Mouse (Mus musculus) urinary bladder, postnatal 14 days (tissue): ENCODE results near the gene AC124502.3.
"Not testable (repeated sequence)": the region's sequence is repeated elsewhere in the genome, so short reads cannot be mapped to it uniquely, and the experiment has no call there.

ENCODE experiments used
- DNase-seq: peaks from one replicate; pipeline ENCODE4 v3.0.0; 2021; ENCODE audit warnings: low spot score

Gene AC124502.3

DNA sequence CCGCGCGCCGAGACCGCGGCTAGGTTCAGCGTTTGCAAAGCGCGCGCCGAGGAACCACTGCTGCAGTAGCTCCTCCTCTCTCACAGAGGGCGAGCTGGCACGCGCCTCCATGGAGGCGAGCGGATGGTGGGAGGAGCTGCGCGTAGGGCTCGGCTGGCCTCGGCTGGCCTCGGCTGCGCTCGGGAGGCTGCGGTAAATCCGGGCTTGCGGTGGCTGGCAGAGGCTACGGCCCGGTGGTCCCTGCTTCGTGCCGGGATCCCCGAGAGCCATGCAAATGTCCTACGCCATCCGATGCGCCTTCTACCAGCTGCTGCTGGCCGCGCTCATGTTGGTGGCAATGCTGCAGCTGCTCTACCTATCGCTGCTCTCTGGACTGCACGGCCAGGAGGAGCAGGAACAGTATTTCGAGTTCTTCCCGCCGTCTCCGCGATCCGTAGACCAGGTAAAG is at the start of gene AC124502.3, which contains the start of gene B4gat1:
TSS of gene AC124502.3 (plus strand) at position 183 of the 448 bp plus-strand sequence.
TSS of gene B4gat1 (plus strand) at position 118 of the 448 bp plus-strand sequence.
- peak; percentile 90 for DNase-seq

DNA sequence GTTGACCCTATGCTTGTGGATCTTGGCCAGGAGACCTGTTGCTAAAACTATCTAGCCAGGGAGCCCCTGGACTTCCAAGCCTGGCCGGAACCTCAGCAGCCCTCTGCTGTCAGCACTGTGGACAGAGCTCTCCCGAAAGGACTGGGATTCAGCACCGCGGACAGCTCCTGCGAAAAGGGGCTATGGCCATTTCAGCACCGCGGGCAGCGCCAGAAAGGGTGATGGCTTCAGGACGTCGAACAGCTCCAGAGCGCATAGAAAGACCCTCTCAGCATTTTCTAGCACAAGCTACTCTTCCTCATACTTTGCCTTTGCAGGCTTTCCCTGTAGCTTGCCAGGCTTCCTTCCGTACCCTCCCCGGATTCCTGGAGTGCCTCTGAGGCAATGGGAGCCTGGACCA is 49.7 kb upstream of the AC124502.3 start:
- peak; percentile 93 for DNase-seq

DNA sequence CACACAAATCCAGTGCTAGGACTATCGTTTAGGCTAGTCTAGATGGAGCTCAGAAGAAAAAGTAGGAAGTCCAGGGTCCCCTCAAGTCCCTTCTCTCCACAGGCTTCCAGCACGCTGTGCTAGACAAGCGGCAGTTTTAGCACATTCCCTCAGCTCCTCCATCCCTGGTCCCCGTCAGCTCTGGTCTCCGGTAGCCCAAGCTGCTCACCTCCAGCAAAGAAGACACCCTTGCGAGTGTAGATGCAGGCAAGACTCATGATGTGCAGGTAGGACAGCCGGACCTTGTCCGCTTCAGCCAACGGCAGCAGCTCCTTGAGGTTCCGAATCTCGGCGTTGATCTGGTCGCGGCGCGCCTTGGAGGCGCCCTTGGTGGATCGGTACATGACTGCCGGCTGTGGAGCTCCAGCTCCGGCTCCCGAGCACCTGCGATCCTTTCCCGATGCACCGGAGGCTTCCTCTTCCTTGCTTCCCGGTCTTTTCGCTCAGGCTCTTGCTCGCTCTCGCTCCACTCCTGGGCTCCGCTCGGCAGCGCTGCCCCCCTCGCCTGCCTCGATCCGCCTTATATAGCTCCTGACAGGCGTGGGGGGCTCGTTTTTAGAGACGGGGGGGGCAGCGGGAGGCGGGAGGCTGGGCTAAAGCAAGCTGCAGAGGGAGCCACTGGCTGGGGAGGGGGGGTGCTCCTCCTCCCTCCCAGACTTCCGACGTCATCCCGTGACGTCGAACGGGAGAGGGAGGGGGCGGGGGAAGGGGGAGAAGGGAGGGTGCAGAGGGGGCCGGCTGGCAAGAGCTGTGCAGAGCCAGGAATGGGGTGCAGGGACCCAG is 49.0 kb upstream of the AC124502.3 start:
- no peak for DNase-seq

DNA sequence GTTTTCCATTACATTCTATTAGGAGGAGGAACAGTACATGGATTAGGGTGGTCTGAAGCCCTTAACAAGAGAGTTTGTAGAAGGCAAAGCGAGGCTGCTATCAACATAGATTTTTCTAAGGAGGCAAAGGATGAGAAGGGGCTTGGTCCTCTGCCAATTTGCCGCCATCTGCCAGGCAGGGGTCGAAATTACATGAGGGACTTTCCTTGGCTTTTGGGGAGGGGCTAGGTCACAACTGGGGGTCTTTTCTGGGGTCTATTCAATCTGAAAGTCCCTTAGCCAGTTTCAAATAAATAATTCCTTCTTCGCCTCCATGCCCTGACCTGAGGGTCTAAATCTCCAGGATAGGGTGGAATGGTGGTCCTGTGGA is 48.5 kb upstream of the AC124502.3 start, which contains the start of gene Npas4:
TSS of gene Npas4 (minus strand) at position 61 of the 370 bp plus-strand sequence.
- DNase-seq, result no peak

DNA sequence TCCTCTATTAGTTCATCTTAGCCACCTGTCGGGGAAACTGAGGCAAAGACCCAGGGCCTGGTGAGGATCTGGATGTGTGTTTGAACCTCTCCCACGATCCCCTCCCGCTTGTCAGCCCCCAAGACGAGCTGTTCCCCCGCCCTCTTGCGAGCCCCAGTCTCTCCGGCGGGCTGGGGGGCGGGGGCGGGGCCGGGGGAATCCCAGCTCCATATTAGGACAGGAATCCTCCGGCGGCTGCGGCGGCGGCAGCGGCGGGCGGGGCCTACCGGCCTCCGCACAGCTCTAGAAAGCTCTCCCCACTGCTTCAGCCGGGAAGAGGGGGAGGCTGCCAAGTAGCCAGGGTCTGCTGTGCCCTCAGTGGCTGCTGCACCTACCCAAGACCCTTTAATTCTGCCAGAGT is 48.0 kb upstream of the AC124502.3 start:
- DNase-seq, result no peak

DNA sequence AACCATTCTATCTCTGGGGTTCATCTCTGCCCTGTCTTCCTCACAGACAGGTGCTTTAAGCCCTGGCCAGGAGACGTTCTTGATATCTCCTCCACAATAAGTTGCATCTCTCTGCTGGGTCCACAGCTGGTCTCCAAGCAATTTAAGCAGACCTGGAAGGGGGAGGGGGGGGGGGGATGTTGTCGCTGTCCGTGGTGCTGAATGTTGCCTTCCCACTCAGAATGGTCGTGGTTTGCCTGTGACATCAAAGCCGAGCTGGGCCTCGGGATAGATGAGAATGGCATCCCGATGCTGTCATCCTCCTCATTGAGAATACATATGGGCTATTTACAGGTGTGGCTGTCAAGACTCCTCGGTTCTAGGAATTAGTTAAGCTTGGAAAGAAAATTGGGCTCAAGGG is 46.3 kb upstream of the AC124502.3 start:
- DNase-seq, result no peak

DNA sequence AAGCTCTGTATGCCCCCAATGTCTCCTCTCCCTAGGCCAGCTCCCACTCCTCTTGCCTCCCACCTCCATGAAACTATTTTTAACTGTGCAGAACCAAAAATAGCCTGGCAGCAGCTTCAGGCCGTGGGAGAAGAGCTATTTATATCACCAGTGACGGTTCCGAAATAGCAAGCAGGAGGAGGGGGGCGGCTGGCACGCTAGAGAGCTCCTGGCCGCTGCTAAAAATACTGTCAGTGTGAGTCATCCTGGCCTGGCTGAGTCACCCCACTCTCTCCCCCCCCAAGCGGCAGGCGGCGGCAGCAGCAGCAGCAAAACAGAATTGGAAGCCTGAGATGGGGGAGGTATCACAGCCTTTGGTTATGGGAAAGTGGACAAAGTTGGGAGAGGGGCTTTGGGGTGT is 45.8 kb upstream of the AC124502.3 start:
- peak; percentile 78 for DNase-seq

DNA sequence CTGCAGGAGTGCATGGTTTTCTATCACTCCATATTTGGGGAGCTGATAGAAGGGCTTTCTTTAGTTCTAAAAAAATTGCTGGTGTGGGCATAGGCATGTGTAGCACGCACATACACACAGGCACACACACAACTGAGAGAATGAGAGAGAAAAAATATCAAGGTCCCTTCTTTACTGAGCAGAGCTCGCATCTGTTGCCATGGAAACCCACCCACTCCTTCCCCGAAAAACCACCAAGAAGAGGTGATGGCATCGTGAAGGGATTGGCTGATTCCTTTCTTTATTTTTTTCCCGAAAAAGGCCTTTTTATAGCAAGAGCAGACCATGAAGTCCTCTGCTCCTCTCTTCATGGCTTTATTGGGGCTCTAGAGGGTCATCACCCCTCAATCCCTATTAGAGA is 44.6 kb upstream of the AC124502.3 start:
- no peak for DNase-seq

DNA sequence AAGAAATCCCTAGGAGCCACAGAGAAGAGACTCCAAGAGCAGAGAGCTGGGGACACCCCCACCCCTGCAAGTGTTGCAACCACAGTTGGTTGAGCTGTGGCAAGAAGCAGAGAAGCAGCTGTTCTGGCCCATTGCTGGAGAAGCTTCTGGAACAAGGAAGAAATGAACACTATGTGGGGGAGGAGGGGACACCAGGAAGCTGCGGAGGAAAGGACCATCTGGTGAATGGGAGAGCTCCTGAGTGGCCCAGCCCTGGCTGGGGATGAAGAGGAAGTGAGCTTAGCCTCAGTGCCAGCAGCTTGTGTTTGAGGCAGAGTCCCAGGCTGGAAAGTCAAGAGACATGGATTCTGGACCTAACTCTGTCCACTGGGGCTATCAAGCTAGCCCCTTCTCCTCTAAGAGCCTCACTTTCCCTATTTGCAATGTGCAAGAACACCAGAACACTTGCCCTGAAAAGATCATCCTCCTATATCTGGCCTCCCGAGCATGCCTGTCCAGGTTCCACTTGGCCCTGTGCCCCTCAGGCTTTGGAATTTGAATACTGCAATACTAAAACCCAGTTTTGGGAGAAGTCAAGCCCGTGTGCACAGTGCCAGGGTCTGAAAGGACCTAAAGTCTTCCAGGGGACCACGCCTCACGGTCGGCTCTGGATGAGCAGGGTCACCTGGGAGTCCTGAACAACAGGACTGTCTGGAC is 39.1 kb upstream of the AC124502.3 start:
- no peak for DNase-seq

DNA sequence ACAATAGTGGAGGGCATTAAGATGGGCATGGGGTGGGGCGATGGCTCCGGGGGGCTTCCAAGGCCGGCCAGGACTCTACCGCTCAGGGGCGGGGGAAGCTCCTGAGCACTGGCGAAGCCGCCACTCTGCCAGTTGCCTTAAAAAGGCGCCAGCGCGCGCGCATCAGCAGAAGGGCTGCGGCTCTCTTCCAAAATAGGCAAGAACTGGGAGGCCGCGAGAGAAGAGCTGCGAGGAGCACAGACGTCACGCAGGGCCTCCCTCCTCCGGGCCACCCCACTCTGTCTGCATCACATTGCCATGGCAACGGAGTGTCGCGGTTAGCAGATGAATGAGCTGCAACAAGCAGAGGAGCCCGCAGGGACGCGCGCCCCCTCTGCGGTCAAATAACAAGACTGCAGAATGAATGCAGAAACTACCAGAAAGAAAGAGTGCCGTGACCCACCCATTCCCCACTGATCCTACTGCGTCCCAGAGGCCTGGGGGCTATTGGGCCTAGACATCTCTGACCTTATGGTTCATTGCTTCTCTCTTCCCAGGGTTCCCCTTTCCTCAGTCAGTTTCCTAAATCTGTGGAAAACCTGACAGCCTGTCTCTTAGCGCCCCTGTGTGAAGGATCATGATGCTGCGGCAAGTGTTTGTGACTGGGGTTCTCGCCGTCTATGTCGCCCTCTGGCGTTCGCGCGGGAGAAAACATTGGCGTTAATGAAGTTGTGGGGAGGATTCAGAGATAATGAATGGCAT is 36.9 kb upstream of the AC124502.3 start:
- DNase-seq, result peak; percentile 73

DNA sequence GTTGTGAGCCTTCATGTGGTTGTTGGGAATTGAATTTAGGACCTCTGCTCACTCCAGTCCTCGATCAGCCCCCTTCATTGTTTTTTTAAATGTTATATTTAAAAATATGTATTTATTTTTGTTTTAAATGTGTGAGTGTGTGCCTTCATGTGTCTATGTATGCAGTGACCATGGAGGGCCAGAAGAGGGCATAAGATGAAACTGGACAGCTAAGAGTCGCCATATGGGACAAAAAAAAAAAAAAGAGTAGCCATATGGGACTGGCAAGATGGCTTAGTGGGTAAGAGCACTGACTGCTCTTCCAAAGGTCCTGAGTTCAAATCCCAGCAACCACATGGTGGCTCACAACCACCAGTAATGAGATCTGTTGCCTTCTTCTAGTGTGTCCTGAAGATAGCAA is 35.0 kb upstream of the AC124502.3 start:
- DNase-seq, result not testable (repeated sequence)

DNA sequence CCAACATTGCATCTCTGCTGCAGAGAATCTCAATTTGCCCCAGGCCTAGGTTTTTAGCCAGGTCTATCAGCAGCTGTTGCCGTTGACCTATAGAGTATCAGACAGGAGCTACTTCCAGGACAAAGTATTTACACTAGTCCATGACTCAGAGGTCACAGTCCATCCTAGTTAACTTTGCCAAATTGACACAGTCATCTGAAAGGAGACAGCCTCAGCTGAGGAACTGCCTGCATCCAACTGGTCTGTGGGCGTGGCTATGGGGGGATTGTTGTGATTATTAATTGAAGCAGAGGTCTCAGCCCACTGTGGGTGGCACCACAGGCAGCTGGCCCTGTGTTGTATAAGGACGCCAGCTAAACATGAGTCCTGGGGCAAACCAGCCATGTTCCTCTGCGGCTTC is 33.8 kb upstream of the AC124502.3 start:
- DNase-seq, result no peak

DNA sequence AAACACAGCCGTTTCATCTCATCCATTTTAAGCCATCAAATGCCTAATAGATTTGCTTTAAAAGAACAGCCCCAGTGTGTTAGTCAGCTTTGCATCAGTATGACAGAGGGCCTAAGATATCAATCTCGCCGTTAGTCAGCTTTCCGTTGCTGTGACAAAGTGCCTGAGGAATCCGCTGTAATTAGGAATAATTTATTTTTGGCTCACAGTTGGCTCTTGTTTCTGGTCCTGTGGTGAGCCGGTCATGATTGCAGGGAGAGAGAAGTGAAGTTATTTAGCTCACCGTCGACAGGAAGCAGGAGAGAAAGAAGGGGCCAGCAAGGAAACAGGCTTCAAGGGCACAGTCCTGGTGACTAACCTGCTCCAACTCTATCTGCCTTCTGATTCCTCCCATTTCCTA is 25.6 kb upstream of the AC124502.3 start:
- DNase-seq, result no peak

DNA sequence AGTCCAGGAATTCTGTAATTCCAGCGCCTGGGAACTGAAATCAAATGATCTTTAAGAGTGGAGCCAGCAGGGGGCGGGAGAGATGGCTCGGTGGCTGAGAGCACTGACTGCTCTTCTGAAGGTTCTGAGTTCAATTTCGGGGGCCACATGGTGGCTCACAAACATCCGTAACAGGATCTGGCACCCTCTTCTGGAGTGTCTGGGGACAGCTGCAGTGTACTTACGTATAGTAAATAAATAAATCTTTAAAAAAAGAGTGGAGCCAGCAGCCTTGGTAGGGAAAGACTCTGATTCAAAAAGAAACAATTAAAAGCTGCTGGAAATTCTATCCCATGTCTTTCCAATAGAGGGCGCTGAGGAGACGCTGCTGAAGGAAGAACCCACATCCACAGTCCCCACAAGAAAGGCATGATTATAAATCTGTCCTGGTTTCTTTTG is 23.7 kb upstream of the AC124502.3 start:
- peak; percentile 37 for DNase-seq

DNA sequence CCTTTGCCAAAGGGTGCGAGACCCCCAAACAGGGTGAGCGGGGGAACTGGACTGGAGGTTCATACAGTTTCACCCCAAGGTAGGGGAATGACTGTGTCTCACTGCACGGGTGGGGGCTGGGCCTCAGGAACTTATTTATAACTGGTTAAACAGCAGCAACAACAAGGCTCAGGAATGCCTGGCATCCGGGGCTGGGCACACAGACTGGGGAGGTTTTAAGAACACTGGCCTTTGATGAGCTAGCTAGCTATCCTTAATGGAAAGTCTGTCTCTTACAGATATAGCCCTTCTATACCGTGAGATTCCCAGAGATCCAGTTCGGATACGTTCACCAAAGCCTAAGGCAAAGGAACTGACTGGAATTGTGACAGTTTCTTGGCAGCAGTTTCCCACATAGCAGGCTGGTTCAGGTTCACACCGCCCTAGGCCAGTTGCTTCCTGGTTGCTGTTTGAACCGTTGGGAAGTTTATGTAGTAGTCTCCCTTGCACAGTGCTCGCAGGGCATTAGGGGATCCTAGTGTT is 22.4 kb upstream of the AC124502.3 start:
- DNase-seq, result peak; percentile 69

DNA sequence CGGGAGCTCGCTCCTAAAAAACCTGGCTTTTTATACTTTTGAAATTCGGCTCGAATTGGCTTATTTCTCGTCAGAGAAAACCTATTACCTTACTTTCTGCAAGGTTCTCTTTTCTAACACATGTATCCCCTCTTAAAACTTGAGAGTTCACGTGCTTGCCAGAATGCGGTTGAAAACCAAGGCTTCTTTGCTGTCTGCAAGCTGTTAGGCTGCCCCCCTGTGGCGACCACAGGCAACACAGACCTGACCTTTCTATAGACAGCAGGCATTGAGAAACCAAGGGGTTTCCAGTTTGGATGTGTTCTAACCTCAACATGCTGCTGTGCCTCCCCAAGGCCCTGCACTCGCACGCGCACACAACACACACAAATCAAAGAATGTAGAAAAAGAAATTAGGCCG is 21.9 kb upstream of the AC124502.3 start:
- peak; percentile 72 for DNase-seq

DNA sequence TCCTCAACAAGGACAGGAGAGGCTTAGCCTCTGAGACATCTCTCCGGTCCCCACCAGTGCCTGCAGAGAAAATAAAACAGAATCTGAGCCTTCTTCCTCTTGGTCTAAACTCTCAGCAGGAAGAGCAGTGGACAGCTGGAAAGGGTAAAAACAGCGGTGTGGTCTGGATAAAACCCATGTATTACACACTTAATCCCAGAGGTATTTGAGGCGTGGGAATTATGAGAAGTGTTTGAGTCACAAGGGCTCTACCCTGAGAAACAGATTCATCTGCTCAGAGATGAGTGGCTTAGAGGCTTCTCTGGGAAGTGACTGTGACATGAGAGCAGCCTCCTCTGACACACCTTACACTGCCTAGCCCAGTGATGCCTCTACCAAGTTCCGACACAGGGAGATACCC is 21.1 kb upstream of the AC124502.3 start:
- no peak for DNase-seq

DNA sequence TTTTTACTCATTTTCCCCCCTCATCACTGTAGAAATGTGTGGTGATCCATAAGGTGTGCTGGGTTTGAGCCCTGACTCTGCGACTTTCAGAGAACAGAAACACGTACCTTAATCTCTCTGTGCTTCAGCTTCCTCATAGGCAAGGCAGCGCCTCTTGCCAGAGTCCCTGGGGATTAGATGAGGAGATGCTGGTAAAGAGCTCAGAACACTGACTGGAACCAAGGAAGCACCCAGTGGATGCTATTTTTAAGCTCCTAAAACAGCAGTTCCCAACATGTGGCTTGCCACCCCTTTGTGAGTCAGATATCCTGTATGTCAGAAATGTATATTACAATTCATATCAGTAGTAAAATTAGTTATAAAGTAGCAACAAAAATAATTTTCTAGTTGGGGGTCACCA is 20.5 kb upstream of the AC124502.3 start:
- no peak for DNase-seq

DNA sequence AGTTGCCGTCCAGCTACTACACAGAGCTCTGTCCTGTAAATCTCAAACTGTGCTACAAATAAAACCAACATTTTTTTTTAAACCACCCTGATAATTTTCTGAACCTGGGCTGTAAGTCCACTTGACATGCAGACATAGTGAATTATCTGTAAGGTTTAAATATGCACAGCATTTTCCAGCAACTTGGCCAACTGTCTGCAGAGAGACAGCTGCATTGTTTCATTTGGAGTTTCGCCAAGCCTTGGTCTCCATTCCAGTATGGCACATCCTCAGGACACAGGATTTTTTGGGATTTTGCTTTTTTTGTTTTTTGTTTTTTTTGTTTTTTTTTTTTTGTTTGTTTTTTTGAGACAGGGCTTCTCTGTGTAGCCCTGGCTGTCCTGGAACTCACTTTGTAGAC is 17.3 kb upstream of the AC124502.3 start:
- no peak for DNase-seq

DNA sequence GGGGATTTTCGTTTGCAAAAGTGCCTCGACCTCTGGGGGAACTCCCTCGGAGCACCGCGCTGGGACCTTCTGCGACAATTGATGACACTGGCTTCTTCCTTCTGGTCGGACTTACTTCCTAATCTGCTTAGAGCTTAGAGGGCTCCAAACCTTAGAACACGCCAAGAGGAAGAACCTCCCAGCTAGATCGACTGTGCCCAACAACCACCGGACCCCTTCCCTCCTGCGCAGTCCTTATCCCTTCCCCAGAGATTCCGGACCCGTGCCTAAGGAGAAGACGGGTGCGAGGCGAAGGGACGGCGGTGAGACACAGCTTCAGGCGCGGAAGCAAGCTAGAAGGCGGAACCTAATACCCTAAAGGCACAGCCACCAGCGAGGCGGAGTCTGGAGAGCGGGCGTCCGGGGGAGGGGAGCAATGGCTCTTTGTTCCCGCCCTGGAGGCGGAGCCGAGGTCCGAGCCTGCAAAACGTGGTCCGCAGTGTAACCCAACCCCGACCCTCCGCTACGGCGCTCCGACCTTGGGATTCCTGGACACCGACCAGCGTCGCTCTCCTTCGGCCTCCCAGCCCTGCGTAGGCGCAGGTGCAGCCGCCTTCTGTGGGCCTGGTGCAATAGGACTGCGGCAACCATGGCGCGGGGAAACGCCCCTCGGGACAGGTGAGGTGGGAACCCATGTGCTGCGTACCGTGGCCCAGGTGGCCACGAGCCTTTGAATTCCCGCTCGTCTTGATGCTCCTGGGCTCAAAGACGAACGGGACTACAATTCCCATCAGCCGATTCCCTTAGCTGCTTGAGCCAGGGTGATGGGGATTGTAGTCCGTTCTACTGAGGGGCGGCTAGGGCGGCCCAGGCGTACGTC is 14.8 kb upstream of the AC124502.3 start, which contains the start of gene Slc29a2:
TSS of gene Slc29a2 (plus strand) at position 240 of the 859 bp plus-strand sequence.
- DNase-seq, result peak; percentile 94

DNA sequence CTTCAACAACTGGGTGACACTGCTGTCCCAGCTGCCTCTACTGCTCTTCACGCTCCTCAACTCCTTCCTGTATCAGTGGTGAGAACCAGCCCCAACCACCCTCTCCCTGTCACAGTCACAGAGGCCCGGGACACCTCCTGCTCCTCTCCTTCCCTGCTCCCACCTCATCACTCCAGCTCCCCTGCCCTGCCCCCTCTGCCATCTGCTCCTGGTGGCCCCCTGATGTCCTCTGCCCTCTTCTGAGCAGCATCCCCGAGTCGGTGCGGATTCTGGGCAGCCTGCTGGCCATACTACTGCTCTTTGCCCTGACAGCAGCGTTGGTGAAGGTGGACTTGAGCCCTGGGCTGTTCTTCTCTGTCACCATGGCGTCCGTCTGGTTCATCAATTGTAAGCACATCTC is 12.6 kb upstream of the AC124502.3 start:
- DNase-seq, result no peak
